Mouse (Mus musculus) bone marrow, adult 2 months (tissue): ENCODE data around the gene 1700029P11Rik.

Experiments used
- CTCF ChIP-seq: fragments of 200-500 bp; IDR thresholded peaks from 2 replicates; pipeline ENCODE4 v1.5.1; 2011; ENCODE audit warnings: low read length, control low read depth; ENCODE audit not compliant: control insufficient read depth, insufficient read depth
- POLR2A ChIP-seq: fragments of 200-500 bp; IDR thresholded peaks from 2 replicates; pipeline ENCODE4 v1.6.1; 2011; ENCODE audit warnings: low read depth, mild to moderate bottlenecking, control low read depth, low read length, borderline replicate concordance; ENCODE audit not compliant: control insufficient read depth

- no peak for TF ChIP-seq CTCF
- no peak for TF ChIP-seq POLR2A
These were observed 46.9 kb downstream of the 1700029P11Rik start for GRCm38 (mm10) chr15:82027276-82027675.
